Mouse (Mus musculus) stomach, postnatal 0 days (tissue): ENCODE data around the gene T2.

ENCODE experiments used
- CTCF ChIP-seq: IDR thresholded peaks from 2 replicates; pipeline ENCODE4 v1.5.1; 2016; ENCODE audit warnings: antibody characterized with exemption, low read depth, mild to moderate bottlenecking, moderate library complexity
- EP300 ChIP-seq: optimal IDR thresholded peaks from 2 replicates; pipeline ENCODE3; 2016; ENCODE audit warnings: antibody characterized with exemption

DNA sequence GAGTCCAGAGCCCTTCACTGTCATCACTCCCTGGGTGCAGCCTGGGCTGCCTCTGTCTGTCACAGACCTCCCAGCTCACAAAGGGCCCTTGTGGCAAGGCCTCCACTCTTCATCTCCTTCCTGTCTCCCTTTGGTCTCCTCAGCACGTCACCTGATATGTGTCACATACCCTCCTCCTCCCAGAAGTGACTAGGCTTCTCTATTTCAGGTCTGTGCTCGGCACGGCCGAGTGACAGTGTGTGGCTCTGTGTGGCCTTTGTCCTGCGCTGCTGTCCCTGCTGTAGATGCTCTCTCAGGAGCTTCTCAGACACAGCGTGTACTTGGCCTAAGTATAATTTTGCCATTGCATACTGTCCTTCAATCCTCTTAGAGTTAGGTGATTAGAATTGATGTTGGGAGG is 99.4 kb downstream of the T2 start:
- no peak for TF ChIP-seq CTCF
- TF ChIP-seq EP300, result no peak
